Mouse (Mus musculus) v-Abl transformed pro-B cells (cell line): Measurements from ENCODE around the gene Tmed10.

Experiments
- in situ Hi-C, 2 experiments: fragments of 400-800 bp; cut with MboI; formaldehyde crosslinking; loops; one replicate each; pipeline ENCODE4 v1.15.1; 2025; ENCODE audit not compliant: unreplicated experiment in 2 of 2

Gene Tmed10

GRCm38 (mm10) chr12:85374561-85375272, at the start of gene Tmed10:
TSS of gene Tmed10 (minus strand) at chr12:85374847.
- in situ Hi-C loops, result loop anchor here in 1 of 2 experiments (5.0 kb wide), 1 partner anchor 32 kb away; no protein-coding TSS in a partner anchor

- in situ Hi-C loops, result no loop called here
Measured at GRCm38 (mm10) chr12:85423236-85423635, 48.6 kb upstream of the Tmed10 start.

GRCm38 (mm10) chr12:85422536-85422935, 47.9 kb upstream of the Tmed10 start:
- in situ Hi-C loops, result no loop called here

- in situ Hi-C loops, result no loop called here
Measured at GRCm38 (mm10) chr12:85420945-85421344, 46.3 kb upstream of the Tmed10 start.

GRCm38 (mm10) chr12:85417845-85418244, 43.2 kb upstream of the Tmed10 start:
- in situ Hi-C loops, result loop anchor here in 1 of 2 experiments (5.0 kb wide), 1 partner anchor 36 kb away; no protein-coding TSS in a partner anchor

- in situ Hi-C loops, result loop anchor here in 1 of 2 experiments (5.0 kb wide), 1 partner anchor 34 kb away; no protein-coding TSS in a partner anchor
Measured at GRCm38 (mm10) chr12:85416298-85416697, 41.7 kb upstream of the Tmed10 start.

GRCm38 (mm10) chr12:85415876-85416275, 41.2 kb upstream of the Tmed10 start:
- in situ Hi-C loops, result loop anchor here in 1 of 2 experiments (5.0 kb wide), 1 partner anchor 34 kb away; no protein-coding TSS in a partner anchor

GRCm38 (mm10) chr12:85411136-85411535, 36.5 kb upstream of the Tmed10 start:
- in situ Hi-C loops, result no loop called here

GRCm38 (mm10) chr12:85397960-85398272, 23.3 kb upstream of the Tmed10 start:
- in situ Hi-C loops, result no loop called here

- in situ Hi-C loops, result no loop called here
Measured at GRCm38 (mm10) chr12:85397063-85397959, 22.7 kb upstream of the Tmed10 start.

- in situ Hi-C loops, result no loop called here
Measured at GRCm38 (mm10) chr12:85393981-85394380, 19.3 kb upstream of the Tmed10 start.

- in situ Hi-C loops, result no loop called here
Measured at GRCm38 (mm10) chr12:85393526-85393925, 18.9 kb upstream of the Tmed10 start.

- in situ Hi-C loops, result no loop called here
Measured at GRCm38 (mm10) chr12:85391148-85391547, 16.5 kb upstream of the Tmed10 start.

- in situ Hi-C loops, result loop anchor here in 1 of 2 experiments (5.0 kb wide), 1 partner anchor 38 kb away; no protein-coding TSS in a partner anchor
Measured at GRCm38 (mm10) chr12:85389204-85390185, 14.8 kb upstream of the Tmed10 start.

- in situ Hi-C loops, result loop anchor here in 1 of 2 experiments (5.0 kb wide), 1 partner anchor 41 kb away; no protein-coding TSS in a partner anchor
Measured at GRCm38 (mm10) chr12:85385995-85386375, 11.3 kb upstream of the Tmed10 start.

- in situ Hi-C loops, result loop anchor here in 1 of 2 experiments (5.0 kb wide), 1 partner anchor 42 kb away; no protein-coding TSS in a partner anchor
Measured at GRCm38 (mm10) chr12:85385329-85385994, 10.8 kb upstream of the Tmed10 start.

GRCm38 (mm10) chr12:85382761-85383680, 8.4 kb upstream of the Tmed10 start:
- in situ Hi-C loops, result loop anchor here (5.0 kb wide), 2 partner anchors 34 to 104 kb away; no protein-coding TSS in a partner anchor

- in situ Hi-C loops, result loop anchor here (5.0 kb wide), 2 partner anchors 36 to 106 kb away; no protein-coding TSS in a partner anchor
Measured at GRCm38 (mm10) chr12:85381570-85381969, 6.9 kb upstream of the Tmed10 start.
